Mouse (Mus musculus): ENCODE data around the gene Wdr25.

- 0 out of 2 replicates have a peak, but pooled peaks have one; percentile 15 for TF ChIP-seq CTCF (IDR thresholded peaks at IDR 0.05; ENCODE audit: borderline replicate concordance, control insufficient read depth, extremely low read depth, insufficient read depth, low read length, poor library complexity)
- no peak for TF ChIP-seq POLR2A (IDR thresholded peaks at IDR 0.05; ENCODE audit: control insufficient read depth, extremely low read depth, insufficient read depth, low read length, poor library complexity)
Measured at GRCm38 (mm10) chr12:108994436-108995031, 101.1 kb downstream of the Wdr25 start.

Data from thymus, adult 2 months (tissue).